Mouse (Mus musculus): ENCODE data around the gene Dand5. TPM values are rescaled to one million over a fixed set of nuclear protein-coding genes. Genes with fewer than 3 reads are reported as not detected.

Gene Dand5
- 6.3 and 6.9 TPM in 2 replicates for polyA plus RNA-seq (2015; fragmentation: Nextera tagmentation; extraction: Ambion mirVana)

DNA sequence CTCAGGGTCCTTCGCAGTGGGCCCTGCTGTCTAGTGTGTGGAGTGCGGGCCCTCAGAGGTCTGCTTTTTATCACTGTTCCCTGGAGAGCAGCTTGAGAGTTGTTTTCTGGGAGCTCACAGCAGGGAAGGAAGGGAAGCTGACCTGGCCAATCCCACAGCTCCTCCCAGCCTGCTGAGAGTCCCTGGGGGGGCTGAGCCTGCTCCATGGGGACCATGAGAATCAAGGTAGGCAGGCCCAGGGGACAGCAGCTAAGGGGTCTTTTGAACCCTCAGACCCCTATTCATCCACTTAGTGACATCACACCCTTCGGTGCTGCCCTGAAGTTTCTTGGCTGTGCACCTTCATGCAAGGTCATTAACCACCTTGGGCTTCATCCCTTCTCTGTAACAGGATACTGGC, at the start of gene Dand5:
Dand5 (minus strand) TSS at position 101 of the 400 bp plus-strand sequence.
- no peak for ATAC-seq (ENCODE audit: insufficient read depth, low FRiP score, low read depth)

DNA sequence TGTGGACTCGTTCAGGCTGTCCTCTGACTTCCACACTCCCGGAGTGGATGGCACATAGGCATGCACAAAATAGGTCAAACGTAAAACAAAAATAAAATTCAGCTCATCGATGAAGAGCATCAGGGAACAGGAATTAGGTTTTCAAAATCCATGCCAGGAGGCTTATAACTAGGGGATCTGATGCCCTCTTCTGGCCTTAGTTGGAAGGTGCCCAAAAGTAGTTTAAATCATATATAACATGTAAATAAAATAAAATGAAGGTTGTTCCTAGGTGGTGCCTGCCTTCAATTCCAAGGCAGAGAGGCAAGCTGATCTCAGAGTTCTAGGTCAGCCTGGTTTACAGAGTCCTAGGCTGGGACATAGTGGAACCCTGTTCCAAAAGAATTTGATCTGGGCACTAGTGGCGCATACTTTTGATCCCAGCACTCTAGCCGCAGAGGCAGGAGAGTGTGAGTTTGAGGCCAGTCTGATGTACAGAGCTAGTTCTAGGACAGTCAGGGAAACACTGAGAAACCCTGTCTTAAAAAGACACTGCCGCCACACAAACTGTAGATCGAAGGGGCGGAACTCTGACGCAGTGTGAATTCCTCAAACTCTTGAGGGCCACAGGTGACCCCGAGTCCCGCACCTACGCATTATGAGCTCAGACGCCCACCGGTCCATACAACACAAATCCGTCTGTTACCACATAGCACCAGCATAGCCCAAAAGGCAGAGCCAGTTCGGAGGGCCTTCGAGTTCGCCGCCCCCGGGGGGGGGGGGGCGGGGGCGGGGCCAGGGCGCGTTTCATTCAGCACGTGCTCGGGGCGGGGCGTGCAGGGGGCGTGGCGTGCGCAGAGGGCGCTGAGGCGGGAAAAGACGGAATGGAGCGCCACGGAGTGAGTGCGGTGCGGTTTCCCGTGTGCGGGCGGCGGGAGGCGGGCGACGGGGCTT, 49.0 kb upstream of the Dand5 start, which contains the start of gene Syce2:
Syce2 (plus strand) TSS at position 736 of the 933 bp plus-strand sequence.
- Histone ChIP-seq H3K9me3 (no peaks in the 10 kb centered on the region), H3K27ac (no peak within 1 kb of the TSS), H3K36me3 (peaks cover 26% of the 10 kb centered on the region), H3K9ac (peak within 1 kb of the TSS; percentile 34), H3K4me3 (replicated peaks) (peak within 1 kb of the TSS; percentile 53), H3K4me2 (peak within 1 kb of the TSS; percentile 100), H3K27me3 (replicated peaks) (no peaks in the 10 kb centered on the region), H3K4me1 (peaks cover 14% of the 10 kb centered on the region)
- WGBS = 13% methylated on average over 44 of the region's 46 CpGs
- ATAC-seq (ENCODE audit: insufficient read depth, low FRiP score, low read depth) = peak; percentile 73

More for the DNA sequence above, at the start of gene Dand5:
- Histone ChIP-seq H3K4me3 (replicated peaks) (no peak within 1 kb of the TSS), H3K9ac (no peak within 1 kb of the TSS), H3K9me3 (no peaks in the 10 kb centered on the region), H3K36me3 (no peaks in the 10 kb centered on the region), H3K4me2 (peak within 1 kb of the TSS; percentile 53), H3K4me1 (peaks cover 7% of the 10 kb centered on the region; the same call in 1 of the 2 replicates), H3K27me3 (replicated peaks) (no peaks in the 10 kb centered on the region), H3K27ac (no peak within 1 kb of the TSS)
- WGBS = 34% methylated on average over 3 of the region's 3 CpGs

- Histone ChIP-seq H3K4me3 (replicated peaks) (peak within 1 kb of the TSS; percentile 95), H3K9me3 (no peaks in the 10 kb centered on the region), H3K4me2 (peak within 1 kb of the TSS; percentile 83), H3K4me1 (peaks cover 12% of the 10 kb centered on the region), H3K27ac (peak within 1 kb of the TSS; percentile 77), H3K36me3 (peaks cover 19% of the 10 kb centered on the region), H3K27me3 (replicated peaks) (no peaks in the 10 kb centered on the region), H3K9ac (peak within 1 kb of the TSS; percentile 89)
- under 1% methylated on average over 39 of the region's 39 CpGs for whole genome bisulfite sequencing
- ATAC-seq (ENCODE audit: insufficient read depth, low FRiP score, low read depth) = peak; percentile 92
Observed at GRCm38 (mm10) chr8:84856864-84857441, 34.3 kb upstream of the Dand5 start, which contains the start of gene Farsa. Farsa (plus strand) TSS chr8:84856989.

- no peaks in the 10 kb centered on the region for H3K9me3 ChIP-seq
- ATAC-seq (ENCODE audit: insufficient read depth, low FRiP score, low read depth) = peak; percentile 7; the same call in 1 of the 2 replicates
- no peak overlapping the region for H3K4me3 ChIP-seq (replicated peaks)
- H3K4me1 ChIP-seq = peaks cover 12% of the 10 kb centered on the region
- H3K27me3 ChIP-seq (replicated peaks) = no peaks in the 10 kb centered on the region
- no peak overlapping the region for H3K27ac ChIP-seq
- 94% methylated on average over 3 of the region's 3 CpGs for WGBS
- H3K4me2 ChIP-seq = no peak overlapping the region
- H3K9ac ChIP-seq = no peak overlapping the region
- H3K36me3 ChIP-seq = peaks cover 14% of the 10 kb centered on the region
Observed at GRCm38 (mm10) chr8:84856434-84856833, 33.8 kb upstream of the Dand5 start.

GRCm38 (mm10) chr8:84847684-84848435, 25.2 kb upstream of the Dand5 start:
- Histone ChIP-seq H3K36me3 (peaks cover 21% of the 10 kb centered on the region), H3K9ac (no peak overlapping the region), H3K4me3 (replicated peaks) (peak overlapping the region; percentile 97), H3K27me3 (replicated peaks) (no peaks in the 10 kb centered on the region), H3K9me3 (no peaks in the 10 kb centered on the region), H3K4me1 (peaks cover 14% of the 10 kb centered on the region), H3K4me2 (peak overlapping the region; percentile 78), H3K27ac (peak overlapping the region; percentile 87)
- no peak for ATAC-seq (ENCODE audit: insufficient read depth, low FRiP score, low read depth)
- WGBS = 24% methylated on average over 6 of the region's 6 CpGs

GRCm38 (mm10) chr8:84846722-84847572, 24.3 kb upstream of the Dand5 start, which contains the start of gene Calr:
Calr (minus strand) TSS chr8:84846934.
- under 1% methylated on average over 55 of the region's 55 CpGs for WGBS
- no peaks in the 10 kb centered on the region for H3K9me3 ChIP-seq
- peak; percentile 100 for ATAC-seq (ENCODE audit: insufficient read depth, low FRiP score, low read depth)
- peak within 1 kb of the TSS; percentile 78 for H3K4me2 ChIP-seq
- peak within 1 kb of the TSS; percentile 87 for H3K27ac ChIP-seq
- H3K36me3 ChIP-seq = peaks cover 28% of the 10 kb centered on the region
- H3K4me3 ChIP-seq (replicated peaks) = peak within 1 kb of the TSS; percentile 97
- peak within 1 kb of the TSS; percentile 97 for H3K9ac ChIP-seq
- H3K4me1 ChIP-seq = peaks cover 14% of the 10 kb centered on the region
- H3K27me3 ChIP-seq (replicated peaks) = no peaks in the 10 kb centered on the region

DNA sequence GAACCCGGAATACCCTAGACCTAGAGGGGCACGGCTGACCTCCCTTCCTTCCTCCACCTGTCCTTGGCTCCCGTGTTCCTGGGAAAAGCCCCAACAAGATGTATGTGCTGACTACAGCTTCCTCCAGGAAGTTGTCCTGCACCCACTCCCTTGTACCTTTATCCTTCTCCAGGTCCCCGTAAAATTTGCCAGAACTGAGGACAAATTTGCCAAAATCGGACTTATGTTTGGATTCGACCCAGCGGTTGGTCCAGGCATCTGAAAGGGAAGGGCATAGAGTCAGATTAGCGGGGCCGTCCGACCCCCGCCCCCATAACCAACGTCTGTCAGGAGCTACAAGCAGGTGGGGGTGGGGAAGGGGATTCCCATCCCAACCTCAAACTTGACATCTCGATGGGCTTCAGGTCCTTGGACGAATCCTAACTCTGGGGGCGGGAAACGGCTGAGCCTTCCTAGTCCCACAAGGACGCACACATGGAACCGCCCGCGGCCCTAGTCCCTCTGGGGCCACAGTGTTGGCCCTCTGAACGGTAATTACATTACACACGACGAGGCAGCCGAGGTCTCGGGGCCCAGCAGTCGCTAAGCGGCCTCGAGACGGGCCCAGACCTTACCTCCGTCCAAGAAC, 23.6 kb upstream of the Dand5 start:
- Histone ChIP-seq H3K9ac (peak overlapping the region; percentile 97), H3K36me3 (peaks cover 36% of the 10 kb centered on the region), H3K27me3 (replicated peaks) (no peaks in the 10 kb centered on the region), H3K4me3 (replicated peaks) (peak overlapping the region; percentile 97), H3K4me1 (peaks cover 14% of the 10 kb centered on the region), H3K9me3 (no peaks in the 10 kb centered on the region), H3K27ac (peak overlapping the region; percentile 87), H3K4me2 (peak overlapping the region; percentile 68)
- ATAC-seq (ENCODE audit: insufficient read depth, low FRiP score, low read depth) = peak; percentile 6
- under 1% methylated on average over 30 of the region's 30 CpGs for WGBS

DNA sequence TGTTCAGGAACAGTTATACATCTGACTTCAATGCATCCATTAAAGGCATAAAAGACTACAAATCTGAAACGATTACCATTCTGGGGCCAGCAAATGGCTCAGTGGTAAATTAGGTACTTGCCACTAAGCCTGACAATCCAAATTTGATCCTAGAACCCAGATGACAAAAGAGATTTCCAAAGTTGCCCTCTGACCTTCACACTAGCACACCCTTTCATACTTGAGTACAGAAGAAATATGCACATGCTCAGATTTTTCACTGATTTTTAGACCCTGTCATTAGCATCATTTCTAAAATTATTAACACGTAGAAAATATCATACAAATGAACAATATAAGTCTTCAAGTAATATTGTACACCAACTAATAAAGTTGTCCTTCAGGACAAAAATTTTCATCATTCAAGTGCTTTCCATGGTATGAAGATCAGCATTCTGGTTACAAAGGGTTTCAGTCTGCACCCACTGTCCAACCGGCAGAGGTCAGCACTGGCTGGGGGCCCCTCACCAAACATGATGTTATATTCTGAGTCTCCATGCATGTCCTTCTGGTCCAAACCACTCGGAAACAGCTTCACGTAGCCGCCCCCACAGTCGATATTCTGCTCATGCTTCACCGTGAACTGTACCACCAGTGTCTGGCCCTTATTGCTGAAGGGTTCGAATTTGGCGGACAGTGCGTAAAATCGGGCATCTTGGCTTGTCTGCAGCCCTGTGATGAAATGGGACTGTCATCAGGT, 22.9 kb upstream of the Dand5 start:
- Histone ChIP-seq H3K9ac (peak overlapping the region; percentile 97), H3K9me3 (no peaks in the 10 kb centered on the region), H3K4me1 (peaks cover 14% of the 10 kb centered on the region), H3K27ac (peak overlapping the region; percentile 87; the same call in 1 of the 2 replicates), H3K4me2 (peak overlapping the region; percentile 68), H3K27me3 (replicated peaks) (no peaks in the 10 kb centered on the region), H3K36me3 (peaks cover 38% of the 10 kb centered on the region), H3K4me3 (replicated peaks) (peak overlapping the region; percentile 97)
- 10% methylated on average over 12 of the region's 12 CpGs for WGBS
- ATAC-seq (ENCODE audit: insufficient read depth, low FRiP score, low read depth) = no peak

DNA sequence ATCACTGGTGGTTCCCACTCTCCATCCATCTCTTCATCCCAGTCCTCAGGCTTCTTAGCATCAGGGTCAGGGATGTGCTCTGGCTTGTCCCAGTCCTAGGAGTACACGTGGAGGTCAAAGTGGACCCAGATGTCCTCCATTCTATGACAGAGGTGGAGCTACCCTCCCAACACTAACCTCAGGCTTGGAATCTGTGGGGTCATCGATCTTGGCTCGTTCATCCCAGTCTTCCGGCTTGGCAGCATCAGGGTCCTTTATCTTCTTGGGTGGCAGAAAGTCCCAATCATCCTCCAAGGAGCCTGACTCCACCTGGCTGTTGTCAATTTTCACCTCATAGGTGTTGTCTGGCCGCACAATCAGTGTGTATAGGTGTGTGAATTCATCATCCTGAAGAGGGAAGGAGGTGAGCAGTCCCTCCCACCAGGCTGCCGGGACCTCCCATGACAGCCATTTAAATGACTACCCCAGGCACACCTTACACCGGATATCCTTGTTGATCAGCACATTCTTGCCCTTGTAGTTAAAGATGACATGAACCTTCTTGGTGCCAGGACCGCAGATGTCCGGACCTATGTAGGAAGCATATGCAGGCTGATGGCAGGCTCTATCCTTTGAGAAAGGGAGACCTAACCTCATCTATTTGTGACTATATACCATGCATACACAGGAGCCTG, 21.9 kb upstream of the Dand5 start:
- no peak overlapping the region for H3K27ac ChIP-seq
- H3K9ac ChIP-seq = no peak overlapping the region
- no peaks in the 10 kb centered on the region for H3K27me3 ChIP-seq (replicated peaks)
- peak overlapping the region; percentile 68 for H3K4me2 ChIP-seq
- WGBS = 76% methylated on average over 9 of the region's 9 CpGs
- no peaks in the 10 kb centered on the region for H3K9me3 ChIP-seq
- no peak for ATAC-seq (ENCODE audit: insufficient read depth, low FRiP score, low read depth)
- peaks cover 17% of the 10 kb centered on the region for H3K4me1 ChIP-seq
- H3K36me3 ChIP-seq = peaks cover 38% of the 10 kb centered on the region
- peak overlapping the region; percentile 97 for H3K4me3 ChIP-seq (replicated peaks)
